Mouse (Mus musculus): Measurements from ENCODE around the gene Rhoh. TPM values are rescaled to one million over a fixed set of nuclear protein-coding genes. Genes with fewer than 3 reads are reported as not detected.

The Rhoh gene
- polyA plus RNA-seq, 1 experiment from 2014 or later = 0.09 TPM

- WGBS = 90% methylated on average over 6 of the region's 6 CpGs
- no peaks in the 10 kb centered on the region for H3K27me3 ChIP-seq (ENCODE audit: control insufficient read depth, insufficient read depth, low read length)
- no peak overlapping the region for H3K4me2 ChIP-seq (ENCODE audit: low read depth, low read length, severe bottlenecking)
- no peak for ATAC-seq (replicated peaks; ENCODE audit: low FRiP score)
- no peak overlapping the region for H3K4me3 ChIP-seq (ENCODE audit: low read depth, low read length)
- no peaks in the 10 kb centered on the region for H3K4me1 ChIP-seq (replicated peaks; ENCODE audit: control insufficient read depth, insufficient read depth, low read length)
- H3K27ac ChIP-seq (ENCODE audit: low read depth, low read length) = no peak overlapping the region
- no peak for DNase-seq (ENCODE audit: low spot score)
- H3K9me3 ChIP-seq (ENCODE audit: control insufficient read depth, low read length) = no peaks in the 10 kb centered on the region
- H3K36me3 ChIP-seq (ENCODE audit: control insufficient read depth, insufficient read depth, low read length) = no peaks in the 10 kb centered on the region
- no peak overlapping the region for H3K9ac ChIP-seq (ENCODE audit: low read length)
These were observed 34.2 kb downstream of the Rhoh start for GRCm38 (mm10) chr5:65895121-65895692.

GRCm38 (mm10) chr5:65895764-65896163, 34.8 kb downstream of the Rhoh start:
- Histone ChIP-seq H3K9ac (ENCODE audit: low read length) (no peak overlapping the region), H3K4me1 (replicated peaks; ENCODE audit: control insufficient read depth, insufficient read depth, low read length) (no peaks in the 10 kb centered on the region), H3K36me3 (ENCODE audit: control insufficient read depth, insufficient read depth, low read length) (no peaks in the 10 kb centered on the region), H3K27ac (ENCODE audit: low read depth, low read length) (no peak overlapping the region), H3K4me3 (ENCODE audit: low read depth, low read length) (no peak overlapping the region), H3K27me3 (ENCODE audit: control insufficient read depth, insufficient read depth, low read length) (no peaks in the 10 kb centered on the region), H3K9me3 (ENCODE audit: control insufficient read depth, low read length) (no peaks in the 10 kb centered on the region), H3K4me2 (ENCODE audit: low read depth, low read length, severe bottlenecking) (no peak overlapping the region)
- WGBS = 77% methylated on average over 7 of the region's 7 CpGs
- ATAC-seq (replicated peaks; ENCODE audit: low FRiP score) (no peak), DNase-seq (ENCODE audit: low spot score) (no peak)

GRCm38 (mm10) chr5:65897731-65898130, 36.7 kb downstream of the Rhoh start:
- H3K9ac ChIP-seq (ENCODE audit: low read length) = no peak overlapping the region
- no peaks in the 10 kb centered on the region for H3K27me3 ChIP-seq (ENCODE audit: control insufficient read depth, insufficient read depth, low read length)
- DNase-seq (ENCODE audit: low spot score) (no peak), ATAC-seq (replicated peaks; ENCODE audit: low FRiP score) (no peak)
- H3K4me3 ChIP-seq (ENCODE audit: low read depth, low read length) = no peak overlapping the region
- H3K4me2 ChIP-seq (ENCODE audit: low read depth, low read length, severe bottlenecking) = no peak overlapping the region
- H3K4me1 ChIP-seq (replicated peaks; ENCODE audit: control insufficient read depth, insufficient read depth, low read length) = no peaks in the 10 kb centered on the region
- H3K27ac ChIP-seq (ENCODE audit: low read depth, low read length) = no peak overlapping the region
- no peaks in the 10 kb centered on the region for H3K9me3 ChIP-seq (ENCODE audit: control insufficient read depth, low read length)
- H3K36me3 ChIP-seq (ENCODE audit: control insufficient read depth, insufficient read depth, low read length) = no peaks in the 10 kb centered on the region
- 97% methylated on average over 2 of the region's 2 CpGs for WGBS

- Histone ChIP-seq H3K9ac (ENCODE audit: low read length) (no peak overlapping the region), H3K4me3 (ENCODE audit: low read depth, low read length) (no peak overlapping the region)
These were observed 37.7 kb downstream of the Rhoh start for GRCm38 (mm10) chr5:65898683-65899082.

GRCm38 (mm10) chr5:65900113-65900512, 39.1 kb downstream of the Rhoh start:
- 84% methylated on average over 6 of the region's 6 CpGs for WGBS
- no peaks in the 10 kb centered on the region for H3K9me3 ChIP-seq (ENCODE audit: control insufficient read depth, low read length)
- H3K27me3 ChIP-seq (ENCODE audit: control insufficient read depth, insufficient read depth, low read length) = no peaks in the 10 kb centered on the region
- H3K4me1 ChIP-seq (replicated peaks; ENCODE audit: control insufficient read depth, insufficient read depth, low read length) = no peaks in the 10 kb centered on the region
- no peak overlapping the region for H3K9ac ChIP-seq (ENCODE audit: low read length)
- H3K36me3 ChIP-seq (ENCODE audit: control insufficient read depth, insufficient read depth, low read length) = no peaks in the 10 kb centered on the region
- ATAC-seq (replicated peaks; ENCODE audit: low FRiP score) (no peak), DNase-seq (ENCODE audit: low spot score) (no peak)
- no peak overlapping the region for H3K4me2 ChIP-seq (ENCODE audit: low read depth, low read length, severe bottlenecking)
- H3K27ac ChIP-seq (ENCODE audit: low read depth, low read length) = no peak overlapping the region
- no peak overlapping the region for H3K4me3 ChIP-seq (ENCODE audit: low read depth, low read length)

More at GRCm38 (mm10) chr5:65898683-65899082, 37.7 kb downstream of the Rhoh start:
- Histone ChIP-seq H3K36me3 (ENCODE audit: control insufficient read depth, insufficient read depth, low read length) (no peaks in the 10 kb centered on the region), H3K27me3 (ENCODE audit: control insufficient read depth, insufficient read depth, low read length) (no peaks in the 10 kb centered on the region), H3K9me3 (ENCODE audit: control insufficient read depth, low read length) (no peaks in the 10 kb centered on the region), H3K4me2 (ENCODE audit: low read depth, low read length, severe bottlenecking) (no peak overlapping the region), H3K4me1 (replicated peaks; ENCODE audit: control insufficient read depth, insufficient read depth, low read length) (no peaks in the 10 kb centered on the region), H3K27ac (ENCODE audit: low read depth, low read length) (no peak overlapping the region)
- DNase-seq (ENCODE audit: low spot score) = no peak
- ATAC-seq (replicated peaks; ENCODE audit: low FRiP score) = no peak
- 85% methylated on average over 3 of the region's 3 CpGs for WGBS

- no peak overlapping the region for H3K27ac ChIP-seq (ENCODE audit: low read depth, low read length)
- no peak overlapping the region for H3K4me2 ChIP-seq (ENCODE audit: low read depth, low read length, severe bottlenecking)
- ATAC-seq (replicated peaks; ENCODE audit: low FRiP score) (no peak), DNase-seq (ENCODE audit: low spot score) (peak; percentile 35)
- no peak overlapping the region for H3K4me3 ChIP-seq (ENCODE audit: low read depth, low read length)
- no peaks in the 10 kb centered on the region for H3K27me3 ChIP-seq (ENCODE audit: control insufficient read depth, insufficient read depth, low read length)
- no peaks in the 10 kb centered on the region for H3K36me3 ChIP-seq (ENCODE audit: control insufficient read depth, insufficient read depth, low read length)
- no peak overlapping the region for H3K9ac ChIP-seq (ENCODE audit: low read length)
- WGBS = 70% methylated on average over 7 of the region's 7 CpGs
- no peaks in the 10 kb centered on the region for H3K4me1 ChIP-seq (replicated peaks; ENCODE audit: control insufficient read depth, insufficient read depth, low read length)
- no peaks in the 10 kb centered on the region for H3K9me3 ChIP-seq (ENCODE audit: control insufficient read depth, low read length)
These were observed 39.9 kb downstream of the Rhoh start for GRCm38 (mm10) chr5:65900862-65901265.

GRCm38 (mm10) chr5:65901868-65902418, 40.9 kb downstream of the Rhoh start:
- Histone ChIP-seq H3K4me1 (replicated peaks; ENCODE audit: control insufficient read depth, insufficient read depth, low read length) (no peaks in the 10 kb centered on the region), H3K9ac (ENCODE audit: low read length) (no peak overlapping the region), H3K4me3 (ENCODE audit: low read depth, low read length) (no peak overlapping the region), H3K4me2 (ENCODE audit: low read depth, low read length, severe bottlenecking) (no peak overlapping the region), H3K27me3 (ENCODE audit: control insufficient read depth, insufficient read depth, low read length) (no peaks in the 10 kb centered on the region), H3K36me3 (ENCODE audit: control insufficient read depth, insufficient read depth, low read length) (no peaks in the 10 kb centered on the region), H3K9me3 (ENCODE audit: control insufficient read depth, low read length) (no peaks in the 10 kb centered on the region), H3K27ac (ENCODE audit: low read depth, low read length) (no peak overlapping the region)
- WGBS = 89% methylated on average over 10 of the region's 10 CpGs
- DNase-seq (ENCODE audit: low spot score) (no peak), ATAC-seq (replicated peaks; ENCODE audit: low FRiP score) (no peak)

GRCm38 (mm10) chr5:65902811-65903210, 41.8 kb downstream of the Rhoh start:
- H3K4me3 ChIP-seq (ENCODE audit: low read depth, low read length) = no peak overlapping the region
- 94% methylated on average over 9 of the region's 9 CpGs for WGBS
- DNase-seq (ENCODE audit: low spot score) = no peak
- ATAC-seq (replicated peaks; ENCODE audit: low FRiP score) = no peak
- no peaks in the 10 kb centered on the region for H3K36me3 ChIP-seq (ENCODE audit: control insufficient read depth, insufficient read depth, low read length)
- no peaks in the 10 kb centered on the region for H3K27me3 ChIP-seq (ENCODE audit: control insufficient read depth, insufficient read depth, low read length)
- no peaks in the 10 kb centered on the region for H3K9me3 ChIP-seq (ENCODE audit: control insufficient read depth, low read length)
- H3K9ac ChIP-seq (ENCODE audit: low read length) = no peak overlapping the region
- no peaks in the 10 kb centered on the region for H3K4me1 ChIP-seq (replicated peaks; ENCODE audit: control insufficient read depth, insufficient read depth, low read length)
- no peak overlapping the region for H3K4me2 ChIP-seq (ENCODE audit: low read depth, low read length, severe bottlenecking)
- H3K27ac ChIP-seq (ENCODE audit: low read depth, low read length) = no peak overlapping the region

GRCm38 (mm10) chr5:65904476-65904875, 43.5 kb downstream of the Rhoh start:
- Histone ChIP-seq H3K27ac (ENCODE audit: low read depth, low read length) (no peak overlapping the region), H3K27me3 (ENCODE audit: control insufficient read depth, insufficient read depth, low read length) (no peaks in the 10 kb centered on the region), H3K36me3 (ENCODE audit: control insufficient read depth, insufficient read depth, low read length) (no peaks in the 10 kb centered on the region), H3K4me2 (ENCODE audit: low read depth, low read length, severe bottlenecking) (no peak overlapping the region), H3K9me3 (ENCODE audit: control insufficient read depth, low read length) (no peaks in the 10 kb centered on the region), H3K9ac (ENCODE audit: low read length) (no peak overlapping the region), H3K4me1 (replicated peaks; ENCODE audit: control insufficient read depth, insufficient read depth, low read length) (no peaks in the 10 kb centered on the region), H3K4me3 (ENCODE audit: low read depth, low read length) (no peak overlapping the region)
- ATAC-seq (replicated peaks; ENCODE audit: low FRiP score) (no peak), DNase-seq (ENCODE audit: low spot score) (no peak)
- WGBS = 89% methylated on average over 4 of the region's 4 CpGs

All from forebrain, embryonic 11.5 days (tissue).